Mouse (Mus musculus) G1E (cell line): ENCODE measurements around the gene Lrrc4b. TPM values are rescaled to one million over a fixed set of nuclear protein-coding genes. Genes with fewer than 3 reads are reported as not detected.
A peak's percentile ranks its signal among the peaks of the same experiment; 100 is the strongest.

Source experiments
- ATAC-seq: 2 replicates; pipeline ENCODE4 v1.8.0; 2016; ENCODE audit warnings: mild to moderate bottlenecking; ENCODE audit not compliant: insufficient number of reproducible peaks, poor library complexity, low FRiP score, severe bottlenecking; ENCODE audit errors: extremely low read depth
- DNase-seq: peaks from one replicate; pipeline ENCODE4 v3.0.0; 2012; ENCODE audit warnings: low spot score
- H3K27me3 ChIP-seq: 2 replicates; pipeline ENCODE4 v1.6.1; 2012; ENCODE audit warnings: mild to moderate bottlenecking, low read length, inconsistent platforms; ENCODE audit not compliant: insufficient read depth
- H3K36me3 ChIP-seq: replicated peaks from 2 replicates; pipeline ENCODE3; 2012; ENCODE audit warnings: mild to moderate bottlenecking, inconsistent platforms
- H3K4me1 ChIP-seq: 2 replicates; pipeline ENCODE4 v1.6.1; 2012; ENCODE audit warnings: low read depth, low read length, inconsistent platforms, mixed read lengths; ENCODE audit not compliant: insufficient read depth
- H3K4me3 ChIP-seq: 2 replicates; pipeline ENCODE4 v1.5.1; 2012; ENCODE audit warnings: low read depth, mild to moderate bottlenecking, inconsistent platforms, low read length, moderate library complexity, mixed read lengths
- H3K9me3 ChIP-seq: replicated peaks from 2 replicates; pipeline ENCODE4 v1.6.1; 2012; ENCODE audit warnings: inconsistent platforms
- CTCF ChIP-seq: IDR thresholded peaks from 2 replicates; pipeline ENCODE4 v1.5.1; 2012; ENCODE audit warnings: low read depth, low read length, inconsistent platforms, mixed read lengths
- GATA1 ChIP-seq: IDR thresholded peaks from 2 replicates; pipeline ENCODE4 v1.6.1; 2012; ENCODE audit warnings: borderline replicate concordance, low read length, inconsistent platforms, mixed read lengths
- GATA2 ChIP-seq: IDR thresholded peaks from 2 replicates; pipeline ENCODE4 v1.6.1; 2012; ENCODE audit warnings: low read depth, low read length, inconsistent platforms, borderline replicate concordance
- POLR2AphosphoS5 ChIP-seq: IDR thresholded peaks from 2 replicates; pipeline ENCODE4 v1.6.1; 2012; ENCODE audit warnings: low read depth, low read length, inconsistent platforms; ENCODE audit not compliant: insufficient replicate concordance
- TAL1 ChIP-seq: conservative IDR thresholded peaks from 2 replicates; pipeline ENCODE4 v1.6.1; 2012; ENCODE audit warnings: low read depth, low read length, inconsistent platforms, mixed read lengths
- polyA plus RNA-seq: library from polyadenylated mRNA; stranded (reverse); fragments of >175 nt; gene quantifications from 2 replicates; pipeline ENCODE4 v1.2.3, GENCODE M21; 2012
- total RNA-seq, 2 experiments: library from RNA; stranded (forward) in 1 of 2; stranded (reverse) in 1 of 2; fragments of 200-1000 nt in 1 of 2; fragments of >200 nt in 1 of 2; fragmentation: Nextera tagmentation in 1 of 2; gene quantifications; 2 replicates each; pipeline ENCODE4 v1.2.3; 2014 to 2017

Gene Lrrc4b
- total and polyA plus RNA-seq, 3 experiments = 0.05 TPM; not detected in 2

GRCm38 (mm10) chr7:44433371-44433770, 4.6 kb downstream of the Lrrc4b start:
- Histone ChIP-seq H3K9me3 (no peaks in the 10 kb centered on the region), H3K36me3 (no peaks in the 10 kb centered on the region), H3K4me3 (no peak overlapping the region), H3K4me1 (peaks cover 6% of the 10 kb centered on the region), H3K27me3 (peaks cover 26% of the 10 kb centered on the region)
- no peak for DNase-seq
- TF ChIP-seq TAL1 (no peak), GATA1 (no peak), GATA2 (no peak), POLR2AphosphoS5 (no peak), CTCF (no peak)
- peak; percentile 49; the same call in 1 of the 2 replicates for ATAC-seq

DNA sequence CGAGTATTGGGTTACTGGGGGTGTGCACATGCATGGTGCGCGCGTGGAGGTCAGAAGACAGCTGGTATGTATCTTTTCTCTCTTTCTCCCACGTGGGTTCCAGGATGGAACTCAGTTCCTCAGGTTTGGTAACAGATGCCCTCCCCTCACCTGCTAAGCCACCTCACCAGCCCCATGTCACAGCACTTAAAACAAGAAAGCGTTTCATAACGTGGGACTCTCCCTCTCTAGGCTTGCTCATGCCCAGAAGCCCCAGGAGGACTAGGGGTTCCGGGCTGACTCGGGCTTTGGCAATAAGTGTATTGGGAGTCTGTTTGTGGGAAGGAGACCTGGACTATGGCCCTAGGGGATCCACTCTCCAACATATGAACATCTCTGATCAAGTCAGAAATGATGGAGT, 5.3 kb downstream of the Lrrc4b start:
- TF ChIP-seq CTCF (no peak), GATA1 (no peak), GATA2 (no peak), POLR2AphosphoS5 (no peak), TAL1 (no peak)
- no peak for ATAC-seq
- Histone ChIP-seq H3K9me3 (no peaks in the 10 kb centered on the region), H3K27me3 (peaks cover 25% of the 10 kb centered on the region), H3K4me3 (no peak overlapping the region), H3K36me3 (no peaks in the 10 kb centered on the region), H3K4me1 (peaks cover 6% of the 10 kb centered on the region)
- no peak for DNase-seq

DNA sequence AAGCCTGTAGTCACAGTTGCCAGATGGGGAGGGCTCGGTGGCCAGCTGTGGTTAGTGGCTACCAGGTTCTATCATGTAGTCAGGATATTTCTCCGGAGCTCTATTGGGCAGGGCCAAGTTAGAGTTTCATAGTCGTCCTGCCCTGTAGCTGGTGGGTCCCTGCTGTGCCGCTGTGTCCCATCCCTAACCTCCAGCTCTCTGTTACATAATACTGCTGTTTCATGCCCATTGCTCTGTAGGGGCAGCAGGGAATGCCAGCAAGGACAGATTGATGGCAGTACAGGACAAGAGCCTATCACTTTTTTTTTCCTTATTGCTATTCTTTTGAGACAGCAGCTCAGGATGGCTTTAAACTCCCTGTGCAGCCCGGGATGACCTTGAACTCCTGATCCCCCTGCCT, 7.0 kb downstream of the Lrrc4b start:
- no peaks in the 10 kb centered on the region for H3K36me3 ChIP-seq
- H3K9me3 ChIP-seq = no peaks in the 10 kb centered on the region
- DNase-seq = no peak
- peaks cover 6% of the 10 kb centered on the region for H3K4me1 ChIP-seq
- H3K27me3 ChIP-seq = peaks cover 26% of the 10 kb centered on the region
- no peak for TF ChIP-seq CTCF
- no peak for TF ChIP-seq GATA1
- no peak for TF ChIP-seq GATA2
- no peak for TF ChIP-seq TAL1
- no peak for TF ChIP-seq POLR2AphosphoS5
- no peak for ATAC-seq
- no peak overlapping the region for H3K4me3 ChIP-seq

DNA sequence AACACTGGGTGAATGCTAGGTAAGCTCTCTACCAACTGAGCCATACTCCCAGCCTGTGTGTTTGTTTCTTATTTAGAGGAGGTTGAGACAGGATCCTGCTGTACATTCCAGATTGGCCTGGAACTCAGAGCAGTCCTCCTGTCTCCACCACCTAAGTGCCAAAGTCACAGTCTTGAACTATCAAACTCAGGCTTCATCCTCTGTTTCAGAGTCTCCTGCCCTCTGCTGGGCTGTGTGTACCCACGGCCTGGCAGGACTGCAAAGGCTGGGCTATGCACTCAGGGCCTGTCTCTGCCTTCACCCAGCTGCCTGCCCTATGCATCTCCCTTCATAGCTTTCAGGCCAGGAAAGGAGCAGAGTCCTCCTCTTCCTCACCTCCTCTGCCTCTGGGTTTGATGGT, 7.4 kb downstream of the Lrrc4b start:
- Histone ChIP-seq H3K9me3 (no peaks in the 10 kb centered on the region), H3K27me3 (peaks cover 22% of the 10 kb centered on the region), H3K36me3 (no peaks in the 10 kb centered on the region), H3K4me1 (peaks cover 6% of the 10 kb centered on the region), H3K4me3 (no peak overlapping the region)
- no peak for ATAC-seq
- DNase-seq = no peak
- TF ChIP-seq TAL1 (no peak), CTCF (no peak), GATA1 (no peak), GATA2 (no peak), POLR2AphosphoS5 (no peak)

DNA sequence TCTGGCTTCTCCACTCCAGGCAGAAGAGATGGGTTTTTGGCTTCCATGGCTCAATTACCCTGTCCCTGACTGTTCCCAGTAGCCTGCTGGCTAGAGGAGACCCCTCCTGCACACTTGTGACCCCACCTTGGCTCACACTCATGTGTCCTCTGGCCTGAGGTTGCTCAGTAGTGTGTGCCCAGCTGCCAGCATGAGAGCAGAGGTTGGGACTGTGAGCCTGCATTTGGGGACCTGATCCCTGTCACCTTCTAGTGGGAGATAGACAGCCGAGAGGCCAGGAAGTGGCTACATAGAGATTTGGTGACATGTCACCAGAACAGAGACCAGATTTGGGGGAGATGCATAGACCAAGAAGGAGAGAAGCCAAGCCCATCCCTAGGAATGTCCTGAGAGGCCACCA, 8.4 kb downstream of the Lrrc4b start:
- Histone ChIP-seq H3K4me1 (peaks cover 6% of the 10 kb centered on the region), H3K36me3 (no peaks in the 10 kb centered on the region), H3K9me3 (no peaks in the 10 kb centered on the region), H3K27me3 (peaks cover 29% of the 10 kb centered on the region), H3K4me3 (no peak overlapping the region)
- no peak for ATAC-seq
- TF ChIP-seq CTCF = no peak
- TF ChIP-seq GATA2 = no peak
- no peak for TF ChIP-seq TAL1
- no peak for TF ChIP-seq POLR2AphosphoS5
- TF ChIP-seq GATA1 = no peak
- DNase-seq = no peak

- H3K4me3 ChIP-seq = no peak overlapping the region
- TF ChIP-seq TAL1 = no peak
- TF ChIP-seq GATA2 = no peak
- no peak for TF ChIP-seq GATA1
- no peak for TF ChIP-seq POLR2AphosphoS5
- no peak for TF ChIP-seq CTCF
- no peak for DNase-seq
- no peaks in the 10 kb centered on the region for H3K36me3 ChIP-seq
- no peak for ATAC-seq
- H3K9me3 ChIP-seq = no peaks in the 10 kb centered on the region
- peaks cover 34% of the 10 kb centered on the region for H3K27me3 ChIP-seq
- H3K4me1 ChIP-seq = peaks cover 6% of the 10 kb centered on the region
Observed at GRCm38 (mm10) chr7:44437933-44438332, 9.1 kb downstream of the Lrrc4b start.

DNA sequence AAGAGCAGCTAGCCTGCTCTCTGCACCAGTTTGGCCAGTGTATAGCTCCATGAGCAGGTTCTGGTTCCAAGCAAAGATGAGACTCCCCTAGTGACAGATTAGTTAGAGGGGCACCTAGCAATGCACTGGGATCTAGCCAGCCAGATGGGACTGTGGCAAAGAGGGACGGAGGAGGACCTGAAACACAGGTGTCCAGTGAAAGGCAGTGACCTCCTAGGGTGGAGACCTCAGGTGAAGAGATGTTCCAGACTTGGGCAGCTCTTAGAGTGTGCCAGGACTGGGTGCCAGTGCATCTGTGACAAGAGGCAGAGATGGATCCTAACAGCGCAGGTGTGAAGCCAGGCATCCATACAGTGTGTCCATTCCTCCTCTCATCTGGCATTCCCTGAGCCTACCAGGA, 10.9 kb downstream of the Lrrc4b start:
- Histone ChIP-seq H3K27me3 (peaks cover 43% of the 10 kb centered on the region), H3K4me1 (no peaks in the 10 kb centered on the region; the same call in 1 of the 2 replicates), H3K36me3 (no peaks in the 10 kb centered on the region), H3K4me3 (no peak overlapping the region), H3K9me3 (no peaks in the 10 kb centered on the region)
- ATAC-seq = no peak
- no peak for DNase-seq
- TF ChIP-seq CTCF (no peak), POLR2AphosphoS5 (no peak), GATA2 (no peak), GATA1 (no peak)
